Mouse (Mus musculus) Patski (cell line): ENCODE results near the gene Nos1. TPM values are rescaled to one million over a fixed set of nuclear protein-coding genes. Genes with fewer than 3 reads are reported as not detected.

ENCODE experiments used
- ATAC-seq: fragments of 100-300 bp; one replicate; pipeline ENCODE4 v1.8.0; 2021
- CTCF ChIA-PET: fragments of 350-600 bp; sonication (Branson Sonifier 250); formaldehyde crosslinking; loops from one replicate; lab custom pipeline; 2022; ENCODE audit warnings: inconsistent platforms; lab: Charles Lee
- POLR2A ChIA-PET: fragments of 350-600 bp; sonication (Branson Sonifier 250); formaldehyde crosslinking; loops from one replicate; lab custom pipeline; 2022; ENCODE audit warnings: antibody characterized with exemption, inconsistent platforms; lab: Charles Lee
- DNase-seq: peaks from one replicate; pipeline ENCODE4 v3.0.0-alpha.2; 2011; ENCODE audit warnings: low read depth, low spot score
- H3K27me3 ChIP-seq: fragments of 371-371 bp; one replicate; pipeline ENCODE4 v1.5.1; 2021
- CTCF ChIP-seq: fragments of 100-300 bp; IDR thresholded peaks from one replicate; pipeline ENCODE4 v1.5.1; 2021
- in situ Hi-C: fragments of 300-500 bp; cut with MboI; formaldehyde crosslinking; loops from 3 replicates; pipeline ENCODE4 v1.11.1; 2018; ENCODE audit warnings: low pct_unique_long_range_greater_than_20kb, mixed read lengths
- polyA plus RNA-seq: library from polyadenylated mRNA; unstranded; gene quantifications from one replicate; pipeline ENCODE4 v1.2.3, GENCODE M21; 2021

Nos1 gene
- 0.01 TPM for polyA plus RNA-seq

DNA sequence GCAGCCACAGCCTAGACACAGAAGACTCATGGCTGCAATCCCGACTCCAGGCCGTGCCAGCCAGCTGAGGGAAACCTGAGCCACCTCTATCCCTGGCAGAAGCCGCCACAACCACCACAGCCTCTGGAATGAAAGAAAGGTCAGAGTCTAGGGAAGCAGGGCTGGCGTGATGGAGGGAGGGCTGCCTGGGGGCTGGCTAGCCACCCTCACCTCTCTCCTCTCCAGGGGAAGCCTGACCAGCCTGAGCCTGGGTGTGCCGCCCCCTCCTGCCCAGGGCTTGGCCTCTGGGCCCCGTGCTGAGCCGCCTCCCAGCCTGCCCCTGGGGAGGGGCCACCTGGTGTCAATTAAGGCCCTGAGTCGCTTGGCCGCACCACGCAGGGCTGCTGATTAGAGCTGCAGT is at the start of gene Nos1:
Gene Nos1, plus strand, starts transcription at position 352 of the 400 bp plus-strand sequence.
- no peak for DNase-seq
- POLR2A ChIA-PET = no interaction called here
- CTCF ChIA-PET = interaction anchor here (0.8 kb wide), 1 partner anchor 17 kb away, joined by 3 read pairs; no protein-coding TSS in a partner anchor

GRCm38 (mm10) chr5:117731311-117731710 is 49.5 kb upstream of the Nos1 start:
- ChIA-PET POLR2A (no interaction called here), CTCF (interaction anchor here (1.0 kb wide), 1 partner anchor 8 kb away, joined by 5 read pairs; no protein-coding TSS in a partner anchor)
- peaks cover 3% of the 10 kb centered on the region for H3K27me3 ChIP-seq
- no peak for ATAC-seq
- no peak for TF ChIP-seq CTCF
- no peak for DNase-seq
- in situ Hi-C loops = no loop called here

More for the DNA sequence above, at the start of gene Nos1:
- no peak for ATAC-seq
- TF ChIP-seq CTCF = no peak
- no peaks in the 10 kb centered on the region for H3K27me3 ChIP-seq
- in situ Hi-C loops = no loop called here

- no peak for TF ChIP-seq CTCF
- POLR2A ChIA-PET = no interaction called here
- CTCF ChIA-PET = no interaction called here
- ATAC-seq (no peak), DNase-seq (no peak)
- H3K27me3 ChIP-seq = peaks cover 14% of the 10 kb centered on the region
- in situ Hi-C loops = no loop called here
Measured at GRCm38 (mm10) chr5:117744654-117745178, 36.1 kb upstream of the Nos1 start.

GRCm38 (mm10) chr5:117749353-117749752 is 31.5 kb upstream of the Nos1 start:
- H3K27me3 ChIP-seq = peaks cover 5% of the 10 kb centered on the region
- TF ChIP-seq CTCF = no peak
- ATAC-seq = no peak
- ChIA-PET CTCF (no interaction called here), POLR2A (no interaction called here)
- in situ Hi-C loops = no loop called here
- no peak for DNase-seq

GRCm38 (mm10) chr5:117757696-117758482 is 22.9 kb upstream of the Nos1 start:
- in situ Hi-C loops = no loop called here
- no peak for TF ChIP-seq CTCF
- DNase-seq = no peak
- H3K27me3 ChIP-seq = no peaks in the 10 kb centered on the region
- POLR2A ChIA-PET = no interaction called here
- no peak for ATAC-seq
- CTCF ChIA-PET = no interaction called here

DNA sequence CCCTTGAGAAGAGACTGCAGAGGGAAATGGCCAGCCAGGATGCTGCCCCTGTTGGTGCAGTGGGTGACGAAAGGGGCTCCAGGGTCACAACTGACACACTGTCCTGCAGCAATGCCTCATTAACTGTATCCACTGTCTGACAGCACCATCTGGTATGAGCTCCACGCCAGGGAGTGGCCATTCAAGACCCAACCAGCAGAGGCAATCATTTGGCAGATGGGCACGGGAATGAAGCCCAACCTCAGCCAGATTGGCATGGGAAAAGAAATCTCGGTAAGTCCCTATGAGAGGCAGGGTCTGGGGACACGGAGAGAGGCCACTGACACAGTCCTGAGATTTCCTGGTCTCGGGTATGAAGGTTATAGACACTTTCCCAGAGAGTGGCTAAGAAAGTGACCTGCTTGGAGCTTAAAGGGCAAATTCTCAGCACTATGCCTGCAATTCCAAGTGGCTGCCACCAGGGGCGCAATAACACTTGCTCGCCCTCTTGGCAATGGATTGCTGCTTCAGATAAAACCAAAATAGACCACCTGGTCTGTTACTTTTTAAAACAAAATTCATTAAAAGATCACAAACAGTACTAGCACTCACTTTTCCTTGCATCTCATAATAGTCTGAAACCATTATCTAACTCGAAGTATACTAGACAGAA is 19.5 kb upstream of the Nos1 start:
- DNase-seq = no peak
- POLR2A ChIA-PET = no interaction called here
- in situ Hi-C loops = no loop called here
- no peak for TF ChIP-seq CTCF
- ATAC-seq = no peak
- CTCF ChIA-PET = no interaction called here
- H3K27me3 ChIP-seq = no peaks in the 10 kb centered on the region

DNA sequence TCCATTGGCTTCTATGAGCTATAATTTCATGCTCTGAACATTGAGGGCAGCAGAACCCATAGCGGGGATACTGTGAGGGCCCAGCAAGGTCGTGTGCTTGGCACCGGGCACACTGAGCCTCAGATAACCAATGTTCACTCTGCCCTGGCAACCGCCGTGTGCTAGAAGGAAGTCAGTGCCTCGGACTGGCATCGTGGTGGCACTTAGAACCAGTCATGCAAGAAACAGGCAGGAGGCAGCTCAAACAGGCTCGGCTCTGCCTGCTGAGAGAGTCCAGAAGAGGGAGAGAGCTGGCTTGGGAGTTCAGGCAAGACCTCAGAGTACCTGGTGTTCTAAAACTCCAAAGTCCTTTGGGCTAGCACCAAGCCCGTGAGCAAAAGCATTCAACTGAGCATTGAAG is 16.3 kb upstream of the Nos1 start:
- DNase-seq (no peak), ATAC-seq (no peak)
- ChIA-PET CTCF (interaction anchor here (1.0 kb wide), 1 partner anchor 16 kb away, joined by 3 read pairs; the partner anchor contains the start of gene Nos1), POLR2A (no interaction called here)
- TF ChIP-seq CTCF = no peak
- H3K27me3 ChIP-seq = no peaks in the 10 kb centered on the region
- in situ Hi-C loops = no loop called here

- POLR2A ChIA-PET = no interaction called here
- no peak for DNase-seq
- no peak for ATAC-seq
- TF ChIP-seq CTCF = no peak
- H3K27me3 ChIP-seq = peaks cover 3% of the 10 kb centered on the region
- in situ Hi-C loops = no loop called here
- CTCF ChIA-PET = no interaction called here
Measured at GRCm38 (mm10) chr5:117779175-117779574, 1.7 kb upstream of the Nos1 start.

DNA sequence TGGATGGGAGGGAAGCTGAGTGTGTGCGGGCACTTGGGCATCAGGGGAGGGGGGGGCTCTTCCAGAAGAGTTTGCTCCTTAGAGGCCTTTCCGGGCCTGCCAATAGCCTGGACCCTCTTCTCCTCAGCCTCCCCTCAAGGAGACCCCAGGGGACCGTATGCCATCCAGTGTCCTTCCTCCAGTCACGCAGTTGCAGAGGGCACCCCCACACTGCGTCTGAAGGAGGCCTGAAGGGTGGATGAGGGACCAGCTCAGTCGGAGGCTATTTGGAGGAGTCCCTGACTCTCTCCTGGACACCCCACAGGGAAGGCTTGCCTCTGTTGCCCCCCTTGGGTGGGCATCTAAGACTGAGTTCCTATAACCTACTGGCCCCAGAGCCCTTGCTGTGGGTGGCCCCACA is 346 bp downstream of the Nos1 start:
- no peaks in the 10 kb centered on the region for H3K27me3 ChIP-seq
- POLR2A ChIA-PET = no interaction called here
- no peak for TF ChIP-seq CTCF
- in situ Hi-C loops = no loop called here
- ATAC-seq (no peak), DNase-seq (no peak)
- CTCF ChIA-PET = interaction anchor here (0.8 kb wide), 1 partner anchor 17 kb away, joined by 3 read pairs; no protein-coding TSS in a partner anchor

- peaks cover 7% of the 10 kb centered on the region for H3K27me3 ChIP-seq
- no peak for ATAC-seq
- TF ChIP-seq CTCF = no peak
- POLR2A ChIA-PET = no interaction called here
- CTCF ChIA-PET = no interaction called here
- in situ Hi-C loops = no loop called here
- no peak for DNase-seq
Measured at GRCm38 (mm10) chr5:117790071-117790470, 9.2 kb downstream of the Nos1 start.

- ChIA-PET CTCF (no interaction called here), POLR2A (no interaction called here)
- H3K27me3 ChIP-seq = peaks cover 11% of the 10 kb centered on the region
- ATAC-seq = no peak
- no peak for TF ChIP-seq CTCF
- in situ Hi-C loops = no loop called here
- no peak for DNase-seq
Measured at GRCm38 (mm10) chr5:117791875-117792274, 11.0 kb downstream of the Nos1 start.
